Mouse (Mus musculus): Measurements from ENCODE around the gene Rnd3.
A peak's percentile ranks its signal among the peaks of the same experiment; 100 is the strongest.

The Rnd3 gene

GRCm38 (mm10) chr2:51148975-51149374 lies at the start of gene Rnd3:
TSS of gene Rnd3 (minus strand) at chr2:51149111.
- peak; percentile 18 for DNase-seq (ENCODE audit: low spot score)

DNA sequence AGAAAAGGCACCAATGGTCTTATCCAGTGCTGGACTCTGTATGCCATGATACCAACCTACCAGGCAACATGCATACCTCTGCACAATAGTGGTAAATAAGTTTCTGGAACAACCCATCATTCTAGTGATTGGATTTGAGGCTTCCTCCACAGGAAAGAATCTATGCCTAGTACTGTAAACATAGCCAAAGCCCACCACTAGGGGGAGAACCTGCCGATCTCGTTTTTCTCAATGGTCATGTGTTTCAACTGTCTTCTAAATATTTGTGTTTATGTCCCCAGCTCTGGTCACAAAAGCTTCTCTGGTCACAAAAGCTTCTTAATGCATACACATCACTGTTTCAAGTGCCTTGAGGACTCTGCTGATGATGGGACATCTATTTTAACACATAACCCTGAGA lies 43.4 kb upstream of the Rnd3 start:
- DNase-seq (ENCODE audit: low spot score), result no peak

GRCm38 (mm10) chr2:51185762-51186161 lies 36.9 kb upstream of the Rnd3 start:
- no peak for DNase-seq (ENCODE audit: low spot score)

GRCm38 (mm10) chr2:51182990-51183389 lies 34.1 kb upstream of the Rnd3 start:
- DNase-seq (ENCODE audit: low spot score), result no peak

GRCm38 (mm10) chr2:51181376-51181775 lies 32.5 kb upstream of the Rnd3 start:
- DNase-seq (ENCODE audit: low spot score), result no peak

GRCm38 (mm10) chr2:51179096-51179495 lies 30.2 kb upstream of the Rnd3 start:
- no peak for DNase-seq (ENCODE audit: low spot score)

GRCm38 (mm10) chr2:51177615-51178014 lies 28.7 kb upstream of the Rnd3 start:
- DNase-seq (ENCODE audit: low spot score), result no peak

- DNase-seq (ENCODE audit: low spot score), result no peak
These were observed 26.4 kb upstream of the Rnd3 start for GRCm38 (mm10) chr2:51175276-51175675.

GRCm38 (mm10) chr2:51161110-51161509 lies 12.2 kb upstream of the Rnd3 start:
- no peak for DNase-seq (ENCODE audit: low spot score)

- no peak for DNase-seq (ENCODE audit: low spot score)
These were observed 457 bp downstream of the Rnd3 start for GRCm38 (mm10) chr2:51148454-51148853.

DNA sequence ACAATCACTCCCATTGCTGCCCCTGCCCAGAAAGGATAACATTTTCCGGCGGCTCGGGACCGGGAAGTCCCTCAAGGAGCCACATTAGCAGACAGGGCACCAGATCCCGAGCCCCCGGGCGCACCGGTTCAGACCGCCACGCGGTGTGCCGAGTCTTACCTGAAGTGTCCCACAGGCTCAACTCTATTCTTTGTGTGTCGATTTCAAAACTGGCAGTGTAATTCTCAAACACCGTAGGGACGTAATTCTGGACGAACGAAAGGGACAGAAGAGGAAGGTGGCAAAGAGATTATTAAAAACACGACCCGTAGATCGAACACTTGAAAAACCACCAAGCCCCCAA lies 875 bp downstream of the Rnd3 start:
- DNase-seq (ENCODE audit: low spot score), result no peak

DNA sequence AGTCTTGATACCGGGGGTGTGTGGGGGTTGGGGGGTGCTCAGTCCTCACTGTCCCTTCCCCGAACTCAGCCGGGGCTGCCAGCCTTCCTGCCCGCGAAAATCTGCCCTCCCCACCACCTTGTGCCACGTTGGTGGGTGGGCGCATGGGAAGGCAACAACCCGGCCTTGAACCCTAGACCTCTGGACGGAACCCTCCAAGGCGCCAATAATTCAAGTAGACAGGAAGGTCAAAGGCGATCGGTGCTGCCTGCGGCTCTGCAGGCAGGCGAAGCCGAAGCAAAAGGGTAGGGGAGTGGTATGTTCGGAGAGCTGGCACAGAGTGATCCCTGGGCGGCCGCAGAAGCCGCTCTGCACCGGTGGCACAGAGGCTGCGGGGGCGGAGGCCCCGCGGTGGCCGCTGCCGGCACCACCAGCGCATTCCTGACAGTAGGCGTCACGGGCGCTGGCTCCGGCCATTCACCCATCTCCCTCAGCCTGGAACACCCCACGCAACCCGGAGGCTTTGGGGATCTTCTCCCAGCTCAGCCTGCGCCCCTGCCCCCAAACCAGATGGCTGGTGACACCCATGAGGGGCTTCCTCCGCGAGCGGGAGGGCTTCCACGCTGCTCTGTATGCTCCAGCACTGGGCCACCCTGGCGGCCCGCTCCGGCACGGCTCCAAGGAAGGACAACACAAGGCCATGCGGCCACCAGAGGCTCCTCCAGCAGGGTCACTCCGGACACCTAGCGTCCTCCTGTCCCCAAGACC lies 1.4 kb downstream of the Rnd3 start:
- DNase-seq (ENCODE audit: low spot score), result no peak

GRCm38 (mm10) chr2:51146871-51147317 lies 2.0 kb downstream of the Rnd3 start:
- no peak for DNase-seq (ENCODE audit: low spot score)

DNA sequence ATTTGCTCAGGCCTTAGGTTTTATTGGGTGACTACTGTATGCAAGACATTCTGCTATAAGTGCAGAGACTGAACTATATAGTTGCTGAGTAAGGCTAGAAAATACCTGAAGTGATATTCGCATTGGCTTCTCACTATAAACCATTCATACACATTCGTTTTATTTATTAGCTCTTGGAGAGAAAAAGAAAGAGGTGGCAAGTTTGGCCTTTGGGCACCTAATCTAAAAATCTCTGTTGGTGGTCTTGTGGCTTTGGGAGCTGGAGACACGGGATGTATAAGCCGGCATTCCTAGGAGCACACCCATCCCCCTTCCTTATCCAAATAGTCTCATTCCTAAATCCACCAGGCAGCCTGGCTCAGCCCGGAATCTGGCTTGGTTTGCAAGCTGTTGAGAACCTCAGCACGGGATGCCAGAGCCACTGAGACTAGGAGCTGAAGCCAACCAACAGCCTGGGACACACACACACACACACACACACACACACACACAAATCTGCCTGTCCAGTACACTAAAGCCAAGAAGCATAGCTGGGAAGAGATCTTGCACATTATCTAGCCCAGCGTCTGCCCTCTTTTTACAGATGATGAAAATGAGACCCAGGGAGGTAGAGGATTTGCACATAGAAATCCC lies 3.0 kb downstream of the Rnd3 start:
- DNase-seq (ENCODE audit: low spot score), result no peak

GRCm38 (mm10) chr2:51144380-51145120 lies 4.4 kb downstream of the Rnd3 start:
- DNase-seq (ENCODE audit: low spot score), result no peak

- DNase-seq (ENCODE audit: low spot score), result no peak
These were observed 6.5 kb downstream of the Rnd3 start for GRCm38 (mm10) chr2:51142422-51142821.

- DNase-seq (ENCODE audit: low spot score), result no peak
These were observed 7.6 kb downstream of the Rnd3 start for GRCm38 (mm10) chr2:51141345-51141744.

GRCm38 (mm10) chr2:51140486-51140885 lies 8.4 kb downstream of the Rnd3 start:
- DNase-seq (ENCODE audit: low spot score), result no peak

GRCm38 (mm10) chr2:51139912-51140446 lies 8.9 kb downstream of the Rnd3 start:
- no peak for DNase-seq (ENCODE audit: low spot score)

- DNase-seq (ENCODE audit: low spot score), result no peak
These were observed 9.5 kb downstream of the Rnd3 start for GRCm38 (mm10) chr2:51139218-51139911.

GRCm38 (mm10) chr2:51137726-51138125 lies 11.2 kb downstream of the Rnd3 start:
- DNase-seq (ENCODE audit: low spot score), result no peak

DNA sequence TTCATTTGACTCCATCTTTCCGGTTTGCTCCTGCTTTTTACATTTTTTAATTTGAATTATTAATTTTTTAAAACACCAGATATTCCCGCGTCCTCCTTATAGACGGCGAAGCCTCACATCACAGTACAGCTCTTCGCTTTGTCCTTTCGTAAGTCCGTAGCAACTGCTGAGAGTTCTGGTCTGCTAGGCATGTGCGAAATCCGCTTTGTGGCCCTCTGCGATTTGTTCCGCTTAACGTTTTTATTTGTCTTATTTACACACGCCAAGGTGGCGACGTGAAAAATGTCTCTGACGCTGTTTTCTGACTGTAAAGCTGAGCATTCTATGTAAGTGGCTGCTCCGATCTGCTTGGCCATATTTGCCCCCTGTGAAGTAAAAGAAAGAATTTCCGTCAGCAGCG lies 16.7 kb downstream of the Rnd3 start:
- DNase-seq (ENCODE audit: low spot score), result no peak
